Mouse (Mus musculus): ENCODE measurements at regions not wholly inside any gene's neighbourhood (a gene's known extent, or its start where the extent isn't known, plus 50 kb on each side); places are given as distances from the start of the nearest gene placed in this dataset.

- Histone ChIP-seq H3K36me3 (ENCODE audit: control insufficient read depth, insufficient read depth, low read length) (no peaks in the 10 kb centered on the region), H3K27ac (ENCODE audit: low read depth, low read length) (no peak overlapping the region), H3K4me2 (no peak overlapping the region), H3K4me1 (replicated peaks; ENCODE audit: control insufficient read depth, insufficient read depth, low read length) (no peaks in the 10 kb centered on the region), H3K4me3 (ENCODE audit: low read depth, low read length) (no peak overlapping the region), H3K9me3 (ENCODE audit: control insufficient read depth, low read length) (no peaks in the 10 kb centered on the region; the same call in 1 of the 2 replicates), H3K9ac (ENCODE audit: low read depth, low read length) (no peak overlapping the region), H3K27me3 (replicated peaks; ENCODE audit: control insufficient read depth, insufficient read depth, low read length) (0 out of 2 replicates have a peak, but pooled peaks cover 2% of the 10 kb centered on the region)
- no peak for ATAC-seq (replicated peaks; ENCODE audit: low FRiP score)
- DNase-seq (ENCODE audit: low spot score): no peak
- 21% methylated on average over 12 of the region's 12 CpGs for WGBS
These were observed 94.5 kb downstream of the Tfap2c start for GRCm38 (mm10) chr2:172643860-172644259.

GRCm38 (mm10) chr2:172644451-172644850, 95.1 kb downstream of the Tfap2c start:
- Histone ChIP-seq H3K4me2 (no peak overlapping the region), H3K4me3 (ENCODE audit: low read depth, low read length) (no peak overlapping the region), H3K36me3 (ENCODE audit: control insufficient read depth, insufficient read depth, low read length) (no peaks in the 10 kb centered on the region), H3K9me3 (ENCODE audit: control insufficient read depth, low read length) (no peaks in the 10 kb centered on the region; the same call in 1 of the 2 replicates), H3K27me3 (replicated peaks; ENCODE audit: control insufficient read depth, insufficient read depth, low read length) (0 out of 2 replicates have a peak, but pooled peaks cover 2% of the 10 kb centered on the region), H3K27ac (ENCODE audit: low read depth, low read length) (no peak overlapping the region), H3K9ac (ENCODE audit: low read depth, low read length) (no peak overlapping the region), H3K4me1 (replicated peaks; ENCODE audit: control insufficient read depth, insufficient read depth, low read length) (no peaks in the 10 kb centered on the region)
- DNase-seq (ENCODE audit: low spot score): no peak
- no peak for ATAC-seq (replicated peaks; ENCODE audit: low FRiP score)
- 24% methylated on average over 6 of the region's 6 CpGs for WGBS

- no peaks in the 10 kb centered on the region for H3K4me1 ChIP-seq (replicated peaks; ENCODE audit: control insufficient read depth, insufficient read depth, low read length)
- H3K9me3 ChIP-seq (ENCODE audit: control insufficient read depth, low read length): no peaks in the 10 kb centered on the region
- no peak overlapping the region for H3K9ac ChIP-seq (ENCODE audit: low read depth, low read length)
- no peaks in the 10 kb centered on the region for H3K36me3 ChIP-seq (ENCODE audit: control insufficient read depth, insufficient read depth, low read length)
- DNase-seq (ENCODE audit: low spot score): no peak
- H3K27ac ChIP-seq (ENCODE audit: low read depth, low read length): no peak overlapping the region
- no peak overlapping the region for H3K4me3 ChIP-seq (ENCODE audit: low read depth, low read length)
- no peak overlapping the region for H3K4me2 ChIP-seq
- H3K27me3 ChIP-seq (replicated peaks; ENCODE audit: control insufficient read depth, insufficient read depth, low read length): 0 out of 2 replicates have a peak, but pooled peaks cover 2% of the 10 kb centered on the region
- 38% methylated on average over 11 of the region's 11 CpGs for WGBS
- no peak for ATAC-seq (replicated peaks; ENCODE audit: low FRiP score)
These were observed 98.7 kb downstream of the Tfap2c start for GRCm38 (mm10) chr2:172648072-172648471.

- peaks cover 25% of the 10 kb centered on the region for H3K27me3 ChIP-seq (replicated peaks; ENCODE audit: control insufficient read depth, insufficient read depth, low read length)
- no peaks in the 10 kb centered on the region for H3K36me3 ChIP-seq (ENCODE audit: control insufficient read depth, insufficient read depth, low read length)
- H3K9ac ChIP-seq (ENCODE audit: low read depth, low read length): no peak overlapping the region
- H3K9me3 ChIP-seq (ENCODE audit: control insufficient read depth, low read length): no peaks in the 10 kb centered on the region
- WGBS: 68% methylated on average over 10 of the region's 10 CpGs
- DNase-seq (ENCODE audit: low spot score) (no peak), ATAC-seq (replicated peaks; ENCODE audit: low FRiP score) (no peak)
- no peak overlapping the region for H3K27ac ChIP-seq (ENCODE audit: low read depth, low read length)
- H3K4me1 ChIP-seq (replicated peaks; ENCODE audit: control insufficient read depth, insufficient read depth, low read length): 0 out of 2 replicates have a peak, but pooled peaks cover 2% of the 10 kb centered on the region
- H3K4me3 ChIP-seq (ENCODE audit: low read depth, low read length): no peak overlapping the region
- no peak overlapping the region for H3K4me2 ChIP-seq
These were observed 111.1 kb downstream of the Tfap2c start for GRCm38 (mm10) chr2:172660479-172660878.

GRCm38 (mm10) chr2:172660916-172661315, 111.5 kb downstream of the Tfap2c start:
- peak overlapping the region; percentile 4; the same call in 1 of the 2 replicates for H3K4me2 ChIP-seq
- H3K4me3 ChIP-seq (ENCODE audit: low read depth, low read length): no peak overlapping the region
- DNase-seq (ENCODE audit: low spot score): no peak

GRCm38 (mm10) chr2:172661418-172661980, 112.1 kb downstream of the Tfap2c start:
- Histone ChIP-seq H3K9ac (ENCODE audit: low read depth, low read length) (no peak overlapping the region), H3K4me3 (ENCODE audit: low read depth, low read length) (no peak overlapping the region), H3K36me3 (ENCODE audit: control insufficient read depth, insufficient read depth, low read length) (no peaks in the 10 kb centered on the region), H3K27ac (ENCODE audit: low read depth, low read length) (no peak overlapping the region), H3K27me3 (replicated peaks; ENCODE audit: control insufficient read depth, insufficient read depth, low read length) (peaks cover 25% of the 10 kb centered on the region), H3K4me2 (peak overlapping the region; percentile 4), H3K9me3 (ENCODE audit: control insufficient read depth, low read length) (no peaks in the 10 kb centered on the region), H3K4me1 (replicated peaks; ENCODE audit: control insufficient read depth, insufficient read depth, low read length) (0 out of 2 replicates have a peak, but pooled peaks cover 2% of the 10 kb centered on the region)
- 8% methylated on average over 15 of the region's 15 CpGs for WGBS
- ATAC-seq (replicated peaks; ENCODE audit: low FRiP score): no peak
- DNase-seq (ENCODE audit: low spot score): no peak

More at GRCm38 (mm10) chr2:172660916-172661315, 111.5 kb downstream of the Tfap2c start:
- H3K27me3 ChIP-seq (replicated peaks; ENCODE audit: control insufficient read depth, insufficient read depth, low read length): peaks cover 25% of the 10 kb centered on the region
- no peaks in the 10 kb centered on the region for H3K9me3 ChIP-seq (ENCODE audit: control insufficient read depth, low read length)
- no peak overlapping the region for H3K27ac ChIP-seq (ENCODE audit: low read depth, low read length)
- no peak for ATAC-seq (replicated peaks; ENCODE audit: low FRiP score)
- H3K36me3 ChIP-seq (ENCODE audit: control insufficient read depth, insufficient read depth, low read length): no peaks in the 10 kb centered on the region
- no peak overlapping the region for H3K9ac ChIP-seq (ENCODE audit: low read depth, low read length)
- WGBS: 14% methylated on average over 7 of the region's 7 CpGs
- H3K4me1 ChIP-seq (replicated peaks; ENCODE audit: control insufficient read depth, insufficient read depth, low read length): 0 out of 2 replicates have a peak, but pooled peaks cover 2% of the 10 kb centered on the region

- Histone ChIP-seq H3K27ac (ENCODE audit: low read depth, low read length) (no peak overlapping the region), H3K36me3 (ENCODE audit: control insufficient read depth, insufficient read depth, low read length) (no peaks in the 10 kb centered on the region), H3K27me3 (replicated peaks; ENCODE audit: control insufficient read depth, insufficient read depth, low read length) (peaks cover 25% of the 10 kb centered on the region), H3K9me3 (ENCODE audit: control insufficient read depth, low read length) (no peaks in the 10 kb centered on the region), H3K9ac (ENCODE audit: low read depth, low read length) (no peak overlapping the region), H3K4me3 (ENCODE audit: low read depth, low read length) (no peak overlapping the region), H3K4me1 (replicated peaks; ENCODE audit: control insufficient read depth, insufficient read depth, low read length) (0 out of 2 replicates have a peak, but pooled peaks cover 2% of the 10 kb centered on the region), H3K4me2 (no peak overlapping the region)
- DNase-seq (ENCODE audit: low spot score) (no peak), ATAC-seq (replicated peaks; ENCODE audit: low FRiP score) (no peak)
- WGBS: 53% methylated on average over 11 of the region's 11 CpGs
These were observed 112.8 kb downstream of the Tfap2c start for GRCm38 (mm10) chr2:172662165-172662564.

GRCm38 (mm10) chr2:172663681-172664080, 114.3 kb downstream of the Tfap2c start:
- DNase-seq (ENCODE audit: low spot score) (no peak), ATAC-seq (replicated peaks; ENCODE audit: low FRiP score) (no peak)
- Histone ChIP-seq H3K9me3 (ENCODE audit: control insufficient read depth, low read length) (no peaks in the 10 kb centered on the region), H3K4me2 (no peak overlapping the region), H3K27ac (ENCODE audit: low read depth, low read length) (no peak overlapping the region), H3K4me3 (ENCODE audit: low read depth, low read length) (no peak overlapping the region), H3K4me1 (replicated peaks; ENCODE audit: control insufficient read depth, insufficient read depth, low read length) (0 out of 2 replicates have a peak, but pooled peaks cover 2% of the 10 kb centered on the region), H3K36me3 (ENCODE audit: control insufficient read depth, insufficient read depth, low read length) (no peaks in the 10 kb centered on the region), H3K27me3 (replicated peaks; ENCODE audit: control insufficient read depth, insufficient read depth, low read length) (peaks cover 25% of the 10 kb centered on the region), H3K9ac (ENCODE audit: low read depth, low read length) (no peak overlapping the region)
- WGBS: 4% methylated on average over 6 of the region's 6 CpGs

- ATAC-seq (replicated peaks; ENCODE audit: low FRiP score) (no peak), DNase-seq (ENCODE audit: low spot score) (no peak)
- Histone ChIP-seq H3K9ac (ENCODE audit: low read depth, low read length) (no peak overlapping the region), H3K9me3 (ENCODE audit: control insufficient read depth, low read length) (no peaks in the 10 kb centered on the region), H3K36me3 (ENCODE audit: control insufficient read depth, insufficient read depth, low read length) (no peaks in the 10 kb centered on the region), H3K27me3 (replicated peaks; ENCODE audit: control insufficient read depth, insufficient read depth, low read length) (no peaks in the 10 kb centered on the region; the same call in 1 of the 2 replicates), H3K4me2 (no peak overlapping the region), H3K4me1 (replicated peaks; ENCODE audit: control insufficient read depth, insufficient read depth, low read length) (no peaks in the 10 kb centered on the region), H3K27ac (ENCODE audit: low read depth, low read length) (no peak overlapping the region), H3K4me3 (ENCODE audit: low read depth, low read length) (no peak overlapping the region)
- WGBS: 27% methylated on average over 2 of the region's 2 CpGs
These were observed 123.7 kb downstream of the Tfap2c start for GRCm38 (mm10) chr2:172673081-172673480.
